Mouse (Mus musculus) testis, adult 2 months (tissue): ENCODE measurements around the gene Brinp3.

Experiments used
- CTCF ChIP-seq: fragments of 200-500 bp; IDR thresholded peaks from 2 replicates; pipeline ENCODE4 v1.5.1; 2012; ENCODE audit warnings: low read depth, mild to moderate bottlenecking, inconsistent platforms, low read length, moderate library complexity; ENCODE audit not compliant: control insufficient read depth, insufficient read depth, insufficient replicate concordance
- POLR2A ChIP-seq: fragments of 200-500 bp; IDR thresholded peaks from 2 replicates; pipeline ENCODE4 v1.6.1; 2012; ENCODE audit warnings: low read depth, mild to moderate bottlenecking, inconsistent platforms, low read length, moderate library complexity; ENCODE audit not compliant: control insufficient read depth

DNA sequence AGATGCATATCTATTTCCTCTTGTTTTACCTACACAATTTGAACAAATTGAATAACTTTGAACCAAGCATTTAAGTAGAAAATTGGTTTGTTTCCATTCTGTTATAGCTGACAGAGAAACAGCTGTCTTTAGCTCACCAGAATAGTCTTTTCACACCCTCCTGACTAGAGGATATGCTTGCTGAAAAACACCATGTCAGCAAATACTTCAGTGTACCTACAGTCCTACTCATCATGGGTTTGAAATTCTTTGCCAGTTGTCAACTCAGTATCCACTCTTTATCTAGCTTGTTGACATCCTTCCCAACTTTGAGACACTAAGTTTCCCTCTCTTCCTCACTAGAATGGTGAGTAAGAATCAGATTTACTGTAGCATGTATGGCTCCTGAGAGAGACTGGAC lies 62.4 kb downstream of the Brinp3 start:
- no peak for TF ChIP-seq POLR2A
- TF ChIP-seq CTCF: no peak
